Mouse (Mus musculus): ENCODE measurements around the gene Eif2ak1. TPM values are rescaled to one million over a fixed set of nuclear protein-coding genes. Genes with fewer than 3 reads are reported as not detected.
A peak's percentile ranks its signal among the peaks of the same experiment; 100 is the strongest.

The Eif2ak1 gene
- polyA plus RNA-seq, 1 experiment from 2014 or later: 51.7 TPM

GRCm38 (mm10) chr5:143819906-143820660 is 2.5 kb downstream of the Eif2ak1 start:
- WGBS: 91% methylated on average over 24 of the region's 24 CpGs
- no peaks in the 10 kb centered on the region for H3K9me3 ChIP-seq (replicated peaks)
- no peaks in the 10 kb centered on the region for H3K27me3 ChIP-seq (ENCODE audit: low read depth, poor library complexity, severe bottlenecking)
- no peaks in the 10 kb centered on the region for H3K36me3 ChIP-seq
- H3K27ac ChIP-seq: no peak overlapping the region
- H3K4me1 ChIP-seq: peaks cover 10% of the 10 kb centered on the region
- no peak for DNase-seq (ENCODE audit: low spot score)
- no peak overlapping the region for H3K4me3 ChIP-seq

- no peaks in the 10 kb centered on the region for H3K9me3 ChIP-seq (replicated peaks)
- DNase-seq (ENCODE audit: low spot score): no peak
- 93% methylated on average over 5 of the region's 5 CpGs for WGBS
- no peak overlapping the region for H3K27ac ChIP-seq
- no peak overlapping the region for H3K4me3 ChIP-seq
- H3K4me1 ChIP-seq: peaks cover 10% of the 10 kb centered on the region
- no peaks in the 10 kb centered on the region for H3K27me3 ChIP-seq (ENCODE audit: low read depth, poor library complexity, severe bottlenecking)
- H3K36me3 ChIP-seq: no peaks in the 10 kb centered on the region
Measured at GRCm38 (mm10) chr5:143820820-143821219, 3.2 kb downstream of the Eif2ak1 start.

GRCm38 (mm10) chr5:143871547-143872169 is 54.1 kb downstream of the Eif2ak1 start:
- Histone ChIP-seq H3K36me3 (peaks cover 50% of the 10 kb centered on the region), H3K4me1 (no peaks in the 10 kb centered on the region), H3K9me3 (replicated peaks) (no peaks in the 10 kb centered on the region), H3K4me3 (no peak overlapping the region), H3K27ac (no peak overlapping the region), H3K27me3 (ENCODE audit: low read depth, poor library complexity, severe bottlenecking) (no peaks in the 10 kb centered on the region)
- no peak for DNase-seq (ENCODE audit: low spot score)
- WGBS: 92% methylated on average over 11 of the region's 11 CpGs

- Histone ChIP-seq H3K4me3 (no peak overlapping the region), H3K4me1 (no peaks in the 10 kb centered on the region), H3K9me3 (replicated peaks) (no peaks in the 10 kb centered on the region), H3K27ac (no peak overlapping the region), H3K27me3 (ENCODE audit: low read depth, poor library complexity, severe bottlenecking) (no peaks in the 10 kb centered on the region), H3K36me3 (peaks cover 79% of the 10 kb centered on the region)
- 73% methylated on average over 4 of the region's 4 CpGs for WGBS
- DNase-seq (ENCODE audit: low spot score): no peak
Measured at GRCm38 (mm10) chr5:143874571-143874970, 57.0 kb downstream of the Eif2ak1 start.

GRCm38 (mm10) chr5:143885274-143885673 is 67.7 kb downstream of the Eif2ak1 start:
- no peak for DNase-seq (ENCODE audit: low spot score)
- Histone ChIP-seq H3K27ac (no peak overlapping the region), H3K9me3 (replicated peaks) (no peaks in the 10 kb centered on the region), H3K4me1 (no peaks in the 10 kb centered on the region), H3K36me3 (peaks cover 99% of the 10 kb centered on the region), H3K27me3 (ENCODE audit: low read depth, poor library complexity, severe bottlenecking) (no peaks in the 10 kb centered on the region), H3K4me3 (no peak overlapping the region)
- 95% methylated on average over 3 of the region's 3 CpGs for WGBS

GRCm38 (mm10) chr5:143890741-143891140 is 73.2 kb downstream of the Eif2ak1 start:
- no peaks in the 10 kb centered on the region for H3K9me3 ChIP-seq (replicated peaks)
- whole genome bisulfite sequencing: 79% methylated on average over 6 of the region's 6 CpGs
- H3K27me3 ChIP-seq (ENCODE audit: low read depth, poor library complexity, severe bottlenecking): no peaks in the 10 kb centered on the region
- DNase-seq (ENCODE audit: low spot score): no peak
- H3K4me1 ChIP-seq: no peaks in the 10 kb centered on the region
- no peak overlapping the region for H3K27ac ChIP-seq
- peaks cover 93% of the 10 kb centered on the region for H3K36me3 ChIP-seq
- H3K4me3 ChIP-seq: no peak overlapping the region

- Histone ChIP-seq H3K27ac (no peak overlapping the region), H3K4me3 (no peak overlapping the region), H3K4me1 (no peaks in the 10 kb centered on the region), H3K9me3 (replicated peaks) (no peaks in the 10 kb centered on the region), H3K27me3 (ENCODE audit: low read depth, poor library complexity, severe bottlenecking) (no peaks in the 10 kb centered on the region), H3K36me3 (peaks cover 89% of the 10 kb centered on the region)
- WGBS: 72% methylated on average over 9 of the region's 9 CpGs
- no peak for DNase-seq (ENCODE audit: low spot score)
Measured at GRCm38 (mm10) chr5:143892255-143892886, 74.8 kb downstream of the Eif2ak1 start.

GRCm38 (mm10) chr5:143893396-143893795 is 75.8 kb downstream of the Eif2ak1 start:
- Histone ChIP-seq H3K9me3 (replicated peaks) (no peaks in the 10 kb centered on the region), H3K27me3 (ENCODE audit: low read depth, poor library complexity, severe bottlenecking) (no peaks in the 10 kb centered on the region), H3K4me3 (no peak overlapping the region), H3K4me1 (no peaks in the 10 kb centered on the region), H3K27ac (no peak overlapping the region), H3K36me3 (peaks cover 89% of the 10 kb centered on the region)
- no peak for DNase-seq (ENCODE audit: low spot score)
- 84% methylated on average over 5 of the region's 5 CpGs for WGBS

GRCm38 (mm10) chr5:143897635-143898330 is 80.2 kb downstream of the Eif2ak1 start, which contains the start of gene Ankrd61:
Ankrd61 (minus strand) TSS chr5:143897685.
- no peaks in the 10 kb centered on the region for H3K27me3 ChIP-seq (ENCODE audit: low read depth, poor library complexity, severe bottlenecking)
- no peaks in the 10 kb centered on the region for H3K4me1 ChIP-seq
- H3K9me3 ChIP-seq (replicated peaks): no peaks in the 10 kb centered on the region
- 87% methylated on average over 14 of the region's 14 CpGs for WGBS
- H3K36me3 ChIP-seq: peaks cover 89% of the 10 kb centered on the region
- H3K4me3 ChIP-seq: no peak within 1 kb of the TSS
- no peak for DNase-seq (ENCODE audit: low spot score)
- H3K27ac ChIP-seq: no peak within 1 kb of the TSS

GRCm38 (mm10) chr5:143902111-143902510 is 84.5 kb downstream of the Eif2ak1 start:
- Histone ChIP-seq H3K27ac (no peak overlapping the region), H3K4me3 (no peak overlapping the region), H3K27me3 (ENCODE audit: low read depth, poor library complexity, severe bottlenecking) (no peaks in the 10 kb centered on the region), H3K9me3 (replicated peaks) (no peaks in the 10 kb centered on the region), H3K36me3 (peaks cover 100% of the 10 kb centered on the region), H3K4me1 (no peaks in the 10 kb centered on the region)
- 90% methylated on average over 3 of the region's 3 CpGs for WGBS
- no peak for DNase-seq (ENCODE audit: low spot score)

- Histone ChIP-seq H3K27me3 (ENCODE audit: low read depth, poor library complexity, severe bottlenecking) (no peaks in the 10 kb centered on the region), H3K27ac (no peak overlapping the region), H3K9me3 (replicated peaks) (no peaks in the 10 kb centered on the region), H3K4me1 (peaks cover 10% of the 10 kb centered on the region), H3K36me3 (peaks cover 90% of the 10 kb centered on the region), H3K4me3 (no peak overlapping the region)
- WGBS: 87% methylated on average over 4 of the region's 4 CpGs
- DNase-seq (ENCODE audit: low spot score): no peak
Measured at GRCm38 (mm10) chr5:143903813-143904212, 86.2 kb downstream of the Eif2ak1 start.

GRCm38 (mm10) chr5:143906429-143906828 is 88.8 kb downstream of the Eif2ak1 start:
- WGBS: 91% methylated on average over 8 of the region's 8 CpGs
- Histone ChIP-seq H3K27ac (no peak overlapping the region), H3K4me3 (no peak overlapping the region), H3K36me3 (peaks cover 64% of the 10 kb centered on the region), H3K9me3 (replicated peaks) (no peaks in the 10 kb centered on the region), H3K27me3 (ENCODE audit: low read depth, poor library complexity, severe bottlenecking) (no peaks in the 10 kb centered on the region), H3K4me1 (peaks cover 20% of the 10 kb centered on the region)
- DNase-seq (ENCODE audit: low spot score): no peak

GRCm38 (mm10) chr5:143908926-143909325 is 91.3 kb downstream of the Eif2ak1 start:
- no peaks in the 10 kb centered on the region for H3K27me3 ChIP-seq (ENCODE audit: low read depth, poor library complexity, severe bottlenecking)
- peaks cover 53% of the 10 kb centered on the region for H3K36me3 ChIP-seq
- H3K9me3 ChIP-seq (replicated peaks): no peaks in the 10 kb centered on the region
- no peak for DNase-seq (ENCODE audit: low spot score)
- H3K4me3 ChIP-seq: peak overlapping the region; percentile 68
- H3K27ac ChIP-seq: peak overlapping the region; percentile 88
- peaks cover 20% of the 10 kb centered on the region for H3K4me1 ChIP-seq
- WGBS: 2% methylated on average over 9 of the region's 9 CpGs
